Mouse (Mus musculus) bone marrow, adult 2 months (tissue): Measurements from ENCODE around the gene Sag. TPM values are rescaled to one million over a fixed set of nuclear protein-coding genes. Genes with fewer than 3 reads are reported as not detected.
A peak's percentile ranks its signal among the peaks of the same experiment; 100 is the strongest.
"Not testable (repeated sequence)": the region's sequence is repeated elsewhere in the genome, so short reads cannot be mapped to it uniquely, and the experiment has no call there.

Experiments
- H3K27ac ChIP-seq: fragments of 200-500 bp; 2 replicates; pipeline ENCODE4 v1.5.1; 2012; ENCODE audit warnings: low read depth, mild to moderate bottlenecking, control low read depth, inconsistent platforms, low read length; ENCODE audit not compliant: control insufficient read depth, poor library complexity, insufficient read depth
- H3K4me1 ChIP-seq: fragments of 200-500 bp; 2 replicates; pipeline ENCODE4 v1.6.1; 2011; ENCODE audit warnings: low read length; ENCODE audit not compliant: control insufficient read depth, insufficient read depth
- H3K4me3 ChIP-seq: fragments of 200-500 bp; replicated peaks from 2 replicates; pipeline ENCODE3; 2011; ENCODE audit warnings: mild to moderate bottlenecking, low read depth, low read length, control low read depth; ENCODE audit not compliant: control insufficient read depth
- CTCF ChIP-seq: fragments of 200-500 bp; IDR thresholded peaks from 2 replicates; pipeline ENCODE4 v1.5.1; 2011; ENCODE audit warnings: low read length, control low read depth; ENCODE audit not compliant: control insufficient read depth, insufficient read depth
- POLR2A ChIP-seq: fragments of 200-500 bp; IDR thresholded peaks from 2 replicates; pipeline ENCODE4 v1.6.1; 2011; ENCODE audit warnings: low read depth, mild to moderate bottlenecking, control low read depth, low read length, borderline replicate concordance; ENCODE audit not compliant: control insufficient read depth
- WGBS: fragments of 180-500 bp; shearing (Covaris S2); methylation state at CpG from one replicate; pipeline ENCODE4 v1.1.7; 2018; 5-methylcytosine and 5-hydroxymethylcytosine counted together
- polyA plus RNA-seq: library from polyadenylated mRNA; stranded (reverse); fragments of >200 nt; gene quantifications from 2 replicates; pipeline ENCODE4 v1.2.4, GENCODE M21; 2011; ENCODE audit warnings: low replicate concordance; ENCODE audit not compliant: missing spikeins, insufficient read depth, insufficient read length

Gene Sag
- polyA plus RNA-seq, 1 experiment: 7.0 TPM

DNA sequence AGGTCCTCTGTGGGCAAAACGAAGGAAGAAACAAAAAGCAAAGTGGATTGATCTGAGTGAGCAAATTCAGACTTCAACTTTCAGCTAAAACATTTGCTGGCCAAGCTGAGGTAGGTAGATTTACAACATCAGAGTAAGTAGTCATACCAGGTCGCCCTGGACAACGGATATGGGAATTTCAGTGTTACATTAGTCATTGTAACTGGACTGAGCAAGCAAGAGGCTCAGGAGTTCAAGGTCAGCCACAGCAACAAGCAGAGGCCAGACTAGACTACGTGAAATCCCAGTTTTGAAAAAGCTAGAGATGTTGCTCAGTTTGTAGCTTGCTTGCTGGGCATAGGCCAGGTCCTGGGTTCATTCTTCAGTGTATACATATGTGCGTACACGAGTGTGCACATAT lies 22.5 kb downstream of the Sag start:
- peaks cover 6% of the 10 kb centered on the region; the same call in 1 of the 2 replicates for H3K4me1 ChIP-seq
- TF ChIP-seq CTCF: no peak
- TF ChIP-seq POLR2A: no peak
- no peak overlapping the region for H3K27ac ChIP-seq
- H3K4me3 ChIP-seq: no peak overlapping the region
- 86% methylated on average over 6 of the region's 6 CpGs for WGBS

DNA sequence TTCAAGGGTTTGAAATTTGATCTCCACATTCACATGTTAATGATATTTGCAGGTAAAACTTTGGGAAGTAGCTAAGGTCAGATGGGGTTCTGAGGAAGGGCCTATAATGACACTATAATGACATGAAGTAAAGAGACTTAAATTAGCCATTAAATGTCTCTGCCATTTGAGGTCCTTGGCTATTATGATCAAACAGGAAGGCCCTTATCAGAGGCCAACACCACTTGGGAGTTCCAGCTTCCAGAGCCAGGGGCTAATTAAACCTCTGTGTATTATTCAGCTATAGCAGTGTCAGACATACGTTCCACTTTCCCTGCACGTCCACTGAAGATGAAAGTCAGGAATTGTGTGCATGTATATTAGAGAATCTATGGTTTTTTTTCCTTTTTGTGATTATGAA lies 23.0 kb downstream of the Sag start:
- H3K27ac ChIP-seq: no peak overlapping the region
- H3K4me3 ChIP-seq: no peak overlapping the region
- 78% methylated on average over 2 of the region's 2 CpGs for WGBS
- TF ChIP-seq POLR2A (no peak), CTCF (no peak)
- peaks cover 6% of the 10 kb centered on the region; the same call in 1 of the 2 replicates for H3K4me1 ChIP-seq

DNA sequence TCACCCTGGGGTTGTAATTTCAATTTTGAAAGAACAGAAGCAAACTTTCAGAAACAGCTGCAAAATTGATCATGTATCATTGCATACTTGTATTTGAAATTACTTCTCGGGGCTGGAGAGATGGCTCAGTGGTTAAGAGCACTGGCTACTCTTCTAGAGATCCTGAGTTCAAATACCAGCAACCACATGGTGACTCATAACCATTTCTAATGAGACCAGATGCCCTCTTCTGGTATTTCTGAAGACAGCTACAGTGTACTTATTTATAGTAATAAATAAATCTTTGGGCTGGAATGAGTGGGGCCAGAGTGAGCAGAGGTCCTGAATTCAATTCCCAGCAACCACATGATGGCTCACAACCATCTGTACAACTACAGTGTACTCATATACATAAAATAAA lies 24.0 kb downstream of the Sag start:
- H3K27ac ChIP-seq, H3K4me1 ChIP-seq, H3K4me3 ChIP-seq: not testable (repeated sequence)
- WGBS: 78% methylated on average over 1 of the region's 1 CpGs

DNA sequence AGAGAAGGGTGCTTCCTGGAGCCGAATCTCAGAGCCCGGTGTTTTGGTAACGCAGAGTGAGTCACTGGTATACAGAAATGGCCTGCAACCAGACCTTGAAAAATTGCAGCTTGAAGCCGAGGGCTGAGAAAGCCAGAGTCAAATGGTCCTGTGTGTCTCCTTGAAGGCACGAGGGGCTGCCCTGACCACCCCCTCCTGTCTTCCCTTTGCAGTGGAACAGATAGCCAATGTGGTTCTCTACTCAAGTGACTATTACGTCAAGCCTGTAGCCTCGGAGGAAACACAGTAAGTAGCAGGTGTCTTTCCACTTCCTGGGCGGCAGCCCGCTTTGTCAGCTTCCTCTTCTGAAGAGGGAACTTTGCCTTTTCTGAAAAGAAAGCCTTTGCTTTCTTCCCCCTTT lies 24.7 kb downstream of the Sag start:
- TF ChIP-seq POLR2A: peak; percentile 35; the same call in 1 of the 2 replicates
- no peak for TF ChIP-seq CTCF
- WGBS: 3% methylated on average over 9 of the region's 9 CpGs
- peaks cover 6% of the 10 kb centered on the region; the same call in 1 of the 2 replicates for H3K4me1 ChIP-seq
- peak overlapping the region; percentile 98 for H3K27ac ChIP-seq
- no peak overlapping the region for H3K4me3 ChIP-seq

DNA sequence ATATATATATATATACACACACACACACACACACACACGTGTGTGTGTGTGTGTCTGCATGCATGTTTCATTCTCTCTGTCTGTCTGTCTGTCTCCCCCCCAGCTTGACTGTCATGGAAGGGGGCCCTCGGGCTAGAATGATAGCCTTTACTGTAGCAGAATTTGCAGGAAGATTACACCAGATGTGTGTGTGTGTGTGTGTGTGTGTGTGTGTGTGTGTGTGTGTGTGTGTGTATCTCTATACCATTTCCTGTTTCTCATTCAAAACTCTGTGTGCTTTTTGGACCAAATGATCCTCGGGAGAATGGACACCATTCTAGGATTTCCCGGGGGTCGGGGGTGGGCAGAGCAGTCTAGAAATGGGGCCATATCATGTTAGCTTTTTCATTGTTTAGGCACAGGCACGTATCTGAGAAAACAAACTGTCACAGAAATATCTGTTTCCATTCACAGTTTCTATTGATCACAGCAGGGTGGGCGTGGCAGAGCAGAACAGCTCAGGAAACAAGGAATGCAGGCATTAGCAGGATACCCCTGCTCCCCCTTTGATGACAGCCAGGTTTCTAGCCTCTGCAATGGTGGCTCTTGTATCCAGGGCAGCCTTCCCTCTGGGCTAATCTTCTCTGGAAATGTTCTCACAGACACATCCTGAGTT lies 25.6 kb downstream of the Sag start:
- peaks cover 6% of the 10 kb centered on the region; the same call in 1 of the 2 replicates for H3K4me1 ChIP-seq
- TF ChIP-seq CTCF: no peak
- no peak for TF ChIP-seq POLR2A
- 29% methylated on average over 7 of the region's 7 CpGs for WGBS

DNA sequence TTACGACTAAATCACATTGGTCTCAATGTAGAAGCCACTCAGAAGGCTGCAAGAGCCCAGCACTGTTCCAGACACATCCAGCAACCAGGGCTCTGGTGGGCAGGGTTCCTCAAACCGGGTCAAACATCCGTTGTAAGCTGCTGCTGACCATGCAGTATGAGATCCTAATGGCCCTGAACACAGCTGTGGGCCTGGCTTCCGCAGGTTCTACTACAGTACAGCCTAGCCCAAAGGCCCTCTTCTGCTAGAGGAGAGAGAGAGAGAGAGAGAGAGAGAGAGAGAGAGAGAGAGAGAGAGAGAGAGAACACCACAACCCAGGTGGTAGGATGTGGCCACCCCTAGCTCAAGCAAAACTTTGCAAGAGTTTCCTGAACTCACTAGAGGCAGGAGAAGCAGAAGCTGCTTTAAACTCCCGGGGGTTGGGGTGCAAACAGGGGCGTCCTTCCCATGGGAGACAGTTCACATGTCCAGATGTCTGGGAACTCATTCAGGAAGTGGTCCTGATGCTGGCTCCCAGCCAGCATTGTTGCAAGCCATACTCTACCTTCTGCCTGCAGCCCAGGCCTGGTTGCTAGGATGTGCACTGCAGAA lies 26.2 kb downstream of the Sag start:
- WGBS: 8% methylated on average over 6 of the region's 6 CpGs
- H3K4me1 ChIP-seq: peaks cover 6% of the 10 kb centered on the region; the same call in 1 of the 2 replicates
- H3K27ac ChIP-seq: peak overlapping the region; percentile 90
- H3K4me3 ChIP-seq: no peak overlapping the region
- TF ChIP-seq CTCF: no peak
- TF ChIP-seq POLR2A: no peak

More for the DNA sequence above, 25.6 kb downstream of the Sag start:
- Histone ChIP-seq H3K4me3 (no peak overlapping the region), H3K27ac (peak overlapping the region; percentile 90)

DNA sequence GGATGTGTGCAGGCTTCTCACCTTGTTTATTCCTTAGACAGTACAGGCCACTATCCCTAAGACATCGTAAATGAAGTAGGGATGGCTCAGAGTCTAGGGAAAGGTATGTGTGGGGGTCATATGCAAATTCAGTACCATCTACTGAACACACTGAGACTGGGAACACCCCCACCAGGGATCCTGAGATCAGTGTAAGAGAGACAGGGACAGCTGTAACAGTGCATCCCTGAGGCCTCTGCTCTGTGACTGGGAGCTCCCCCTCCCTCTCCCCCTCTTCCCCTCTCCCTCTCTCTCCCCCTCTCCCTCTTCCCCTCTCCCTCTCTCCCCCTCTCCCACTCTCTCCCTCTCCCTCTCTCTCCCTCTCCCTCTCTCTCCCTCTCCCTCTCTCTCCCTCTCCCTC lies 33.0 kb downstream of the Sag start:
- Histone ChIP-seq H3K27ac (no peak overlapping the region), H3K4me3 (no peak overlapping the region), H3K4me1 (peaks cover 2% of the 10 kb centered on the region; the same call in 1 of the 2 replicates)
- TF ChIP-seq POLR2A (no peak), CTCF (no peak)
- 90% methylated on average over 1 of the region's 1 CpGs for WGBS

DNA sequence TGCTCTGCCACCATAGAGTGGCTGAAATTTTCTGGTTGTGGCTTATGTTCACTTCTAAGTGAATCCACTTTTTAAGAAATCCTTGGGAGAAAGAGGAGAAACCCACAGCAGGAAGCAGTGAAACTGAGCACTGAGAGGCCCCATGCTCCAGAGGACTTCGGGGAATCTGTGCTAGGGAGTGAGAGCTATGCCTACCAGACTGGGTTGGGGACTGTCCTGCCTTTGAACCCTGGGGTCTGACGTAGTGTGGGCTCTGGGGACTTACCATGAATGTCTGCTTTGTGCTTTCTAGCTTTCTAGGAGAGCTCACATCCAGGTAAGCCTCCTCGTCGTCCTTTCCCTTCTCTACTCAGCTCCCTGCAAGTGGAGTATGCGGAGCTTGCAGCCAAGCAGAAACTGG lies 33.5 kb downstream of the Sag start:
- Histone ChIP-seq H3K4me3 (no peak overlapping the region), H3K4me1 (peaks cover 2% of the 10 kb centered on the region; the same call in 1 of the 2 replicates), H3K27ac (no peak overlapping the region)
- no peak for TF ChIP-seq CTCF
- TF ChIP-seq POLR2A: no peak
- WGBS: 75% methylated on average over 5 of the region's 5 CpGs
